Mouse (Mus musculus) fibroblast of lung, adult 2 months (primary cell): Measurements from ENCODE around the gene Sp9.

Experiments used
- DNase-seq: peaks from one replicate; pipeline ENCODE4 v3.0.0-alpha.2; 2011; ENCODE audit warnings: low read depth

Sp9 gene

DNA sequence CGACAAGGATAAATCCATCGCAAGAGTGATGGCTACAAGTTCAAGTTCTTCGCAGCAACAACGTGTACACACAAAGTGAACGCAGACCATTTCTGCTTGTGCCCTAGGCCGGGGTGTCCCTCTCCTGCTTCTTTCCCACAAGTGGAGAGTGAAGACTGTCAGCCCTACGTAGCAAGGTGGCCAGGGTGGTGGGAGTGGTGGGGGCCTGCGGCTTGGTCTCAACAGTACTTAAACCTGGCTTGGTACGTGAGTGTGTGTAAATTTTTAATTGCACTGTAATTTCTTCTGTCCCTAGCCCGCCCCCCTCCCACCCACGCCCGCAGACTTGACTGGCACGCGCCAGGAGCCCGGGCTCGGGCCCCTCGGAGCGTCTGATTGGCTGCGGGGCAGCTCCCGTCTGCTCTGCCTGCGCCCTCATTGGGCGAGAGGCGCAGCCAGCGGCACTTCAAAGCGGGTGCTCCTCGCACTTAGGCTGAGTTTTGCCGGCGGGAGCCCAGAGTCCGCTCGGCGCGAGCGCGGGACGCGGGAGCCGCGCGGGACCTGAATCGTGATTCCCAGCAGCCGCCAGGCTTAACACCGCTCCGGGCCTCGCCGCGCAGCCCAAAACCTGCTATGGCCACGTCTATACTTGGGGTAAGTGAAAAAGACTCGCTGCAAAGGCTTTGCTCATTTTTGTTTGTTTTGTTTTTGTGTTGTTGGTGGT, at the start of gene Sp9:
TSS of gene Sp9 (plus strand) at position 467 of the 703 bp plus-strand sequence.
- DNase-seq, result no peak

DNA sequence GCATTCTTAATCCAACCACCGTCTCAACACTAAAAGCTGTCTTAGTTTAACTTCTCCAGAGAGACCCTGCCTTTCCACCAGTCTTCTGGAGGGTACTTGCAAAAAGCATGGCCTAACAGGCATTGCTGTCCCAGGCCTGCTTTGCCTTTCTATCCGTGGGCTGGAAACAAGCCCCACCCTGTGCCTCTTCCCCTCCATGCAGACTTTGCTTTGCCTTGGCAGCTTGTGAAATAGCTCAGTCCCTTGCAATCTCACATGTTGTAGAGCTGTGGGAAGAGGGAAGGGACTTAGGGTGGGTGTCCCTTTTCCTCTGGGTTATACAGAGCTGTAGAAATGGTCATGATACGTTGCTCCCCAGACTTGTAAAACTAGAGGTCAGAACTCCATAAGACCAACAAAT, 40.6 kb upstream of the Sp9 start:
- DNase-seq, result no peak

DNA sequence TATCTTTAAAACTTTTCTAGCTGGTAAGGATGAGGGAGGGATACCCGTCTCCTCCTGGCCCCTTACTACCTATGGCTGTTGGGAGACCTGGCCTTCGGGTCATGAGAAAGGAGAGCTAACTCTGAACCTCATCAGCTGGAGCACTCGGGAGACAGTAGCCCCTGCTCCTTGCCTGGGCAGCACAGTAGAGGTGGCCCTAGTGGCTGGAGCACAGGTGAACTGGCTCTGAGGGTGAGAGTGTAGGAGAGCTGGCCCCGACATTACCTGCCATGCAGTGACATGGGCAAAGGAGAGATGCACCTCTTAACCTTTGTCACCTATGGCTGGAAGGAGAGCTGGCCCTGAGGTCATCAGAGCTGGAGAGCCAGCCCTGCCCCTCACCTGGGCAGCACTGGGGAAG, 30.4 kb upstream of the Sp9 start:
- DNase-seq, result no peak

DNA sequence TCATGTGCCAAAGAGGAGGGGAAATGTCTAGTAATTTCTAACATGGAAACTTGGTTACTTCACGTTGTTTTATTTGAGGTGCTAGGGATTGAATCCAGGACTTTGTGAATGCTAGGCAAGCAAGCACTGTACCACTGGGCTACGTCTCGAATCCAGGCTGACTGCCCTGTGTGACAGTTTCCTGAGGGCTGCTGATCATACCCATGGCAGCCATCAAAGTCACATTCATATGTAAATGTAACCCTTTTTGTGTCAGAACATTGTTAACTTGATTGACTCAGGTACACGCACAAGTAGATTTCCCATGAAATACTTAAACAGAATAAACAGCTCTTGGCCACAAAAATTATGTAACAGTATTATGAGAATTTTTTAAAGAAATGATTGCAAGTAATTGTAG, 23.0 kb upstream of the Sp9 start:
- DNase-seq, result no peak

DNA sequence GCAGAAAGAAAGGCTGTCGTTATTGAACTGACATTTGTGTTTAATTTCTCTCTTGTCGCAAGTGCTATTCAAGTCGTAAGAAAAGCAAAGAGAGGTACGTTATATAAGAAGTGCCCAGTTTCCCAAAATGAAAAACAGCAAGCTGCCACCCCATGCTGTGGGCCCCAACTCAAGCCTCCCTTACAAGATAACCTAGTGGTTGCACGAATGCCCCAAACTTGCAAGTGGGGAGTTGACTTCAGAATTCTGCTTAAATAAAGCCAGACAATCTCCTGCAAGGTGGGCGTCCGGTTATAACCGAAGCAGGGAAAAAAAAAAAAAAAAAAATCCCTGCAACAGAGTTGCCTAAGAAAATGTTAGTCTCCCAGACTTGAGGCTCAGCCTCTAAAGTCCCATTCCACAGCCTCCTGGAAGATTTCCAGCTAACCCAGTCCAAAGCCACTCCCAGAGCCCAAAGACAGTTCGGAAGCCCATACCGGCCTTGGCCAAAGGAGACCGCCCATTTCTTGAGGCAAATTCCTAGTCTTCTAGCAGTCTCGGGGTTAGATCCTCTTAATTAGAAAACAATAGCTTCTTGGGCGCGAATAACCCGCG, 8.5 kb upstream of the Sp9 start:
- DNase-seq, result no peak

DNA sequence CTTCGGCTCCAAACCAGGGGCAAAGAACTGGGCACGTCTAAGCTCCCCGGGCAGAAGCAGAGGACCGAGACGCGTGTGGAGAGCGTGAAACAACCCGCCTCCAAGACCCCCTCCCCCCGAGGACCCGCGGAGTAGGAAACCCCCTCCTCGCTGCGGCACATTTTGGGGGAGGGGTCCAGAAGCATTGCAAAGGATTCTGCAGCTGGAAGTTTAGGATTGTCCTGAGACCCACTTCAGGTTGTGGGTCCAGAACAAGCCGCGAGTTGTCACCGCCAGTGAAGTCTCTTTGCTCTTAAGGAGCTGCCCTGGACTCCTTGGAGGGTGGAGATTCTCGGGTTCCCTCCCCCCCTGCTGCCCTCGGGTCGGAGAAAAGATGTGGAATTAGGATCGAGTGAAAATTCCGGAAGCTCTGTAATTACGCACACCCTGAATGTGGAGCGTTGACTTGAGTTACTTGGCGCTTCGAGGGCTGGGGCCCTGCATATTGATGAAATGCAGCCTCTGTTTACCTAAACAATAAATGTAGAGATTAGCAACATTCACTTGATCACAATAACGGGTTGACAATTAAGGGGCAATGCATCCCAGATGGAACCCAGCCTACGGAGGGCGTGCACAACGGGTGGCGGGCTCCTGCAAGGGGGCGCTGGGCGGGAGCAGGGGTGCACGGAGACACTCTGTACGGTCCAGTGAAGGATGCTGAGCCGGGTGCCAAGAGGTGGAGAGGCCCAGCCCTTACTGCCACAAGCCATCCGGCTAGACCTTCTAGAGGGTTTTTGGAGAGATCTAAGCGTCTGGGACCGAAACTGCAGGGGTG, 7.7 kb upstream of the Sp9 start:
- no peak for DNase-seq

DNA sequence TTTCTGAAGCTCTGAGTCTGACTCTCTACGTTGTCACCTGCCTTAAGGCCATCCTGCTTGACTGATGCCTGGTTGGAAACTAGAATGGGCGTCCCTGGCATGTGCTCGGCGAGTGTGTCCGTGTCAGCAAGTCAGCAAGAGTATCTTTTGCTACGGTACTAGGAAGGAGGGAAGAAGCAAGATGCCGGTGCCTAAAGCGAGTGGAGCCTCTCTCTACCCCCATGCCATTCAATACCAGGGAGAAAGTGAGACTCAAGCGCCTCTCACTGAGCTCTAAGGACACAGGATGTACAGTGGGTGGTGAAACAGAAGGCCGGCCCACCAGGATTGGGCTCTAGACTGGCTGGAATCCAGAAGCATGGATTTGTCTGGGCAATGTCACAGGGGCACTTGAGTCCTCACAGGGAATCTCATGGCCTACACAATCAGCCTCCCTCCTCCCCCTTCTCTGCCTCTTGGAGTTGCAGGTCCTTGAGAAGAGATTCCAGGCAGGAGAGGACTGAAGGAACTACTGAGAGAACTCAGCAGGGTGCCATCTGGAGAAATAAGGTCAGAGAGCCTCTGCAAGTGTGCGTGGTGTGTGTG, 7.0 kb upstream of the Sp9 start:
- no peak for DNase-seq

DNA sequence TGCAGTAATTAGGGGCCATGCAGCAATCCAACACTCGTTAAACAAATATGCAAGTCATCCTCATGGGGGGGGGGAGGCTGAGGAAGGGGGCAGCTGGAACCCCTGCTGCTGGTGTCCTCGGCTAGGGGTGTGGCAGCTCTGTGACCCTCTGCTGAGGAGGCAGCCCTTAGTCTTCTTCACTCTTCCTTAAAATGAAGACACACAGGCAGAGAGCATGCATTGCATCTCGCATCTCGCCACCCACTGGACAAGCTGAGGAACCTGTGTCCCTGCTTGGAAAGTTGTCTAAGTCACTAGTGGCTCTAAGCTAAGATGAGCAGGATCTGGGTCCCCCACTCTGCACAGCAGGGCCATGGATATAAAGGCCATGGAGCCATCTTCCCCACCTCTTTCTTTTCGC, 5.7 kb upstream of the Sp9 start:
- no peak for DNase-seq

DNA sequence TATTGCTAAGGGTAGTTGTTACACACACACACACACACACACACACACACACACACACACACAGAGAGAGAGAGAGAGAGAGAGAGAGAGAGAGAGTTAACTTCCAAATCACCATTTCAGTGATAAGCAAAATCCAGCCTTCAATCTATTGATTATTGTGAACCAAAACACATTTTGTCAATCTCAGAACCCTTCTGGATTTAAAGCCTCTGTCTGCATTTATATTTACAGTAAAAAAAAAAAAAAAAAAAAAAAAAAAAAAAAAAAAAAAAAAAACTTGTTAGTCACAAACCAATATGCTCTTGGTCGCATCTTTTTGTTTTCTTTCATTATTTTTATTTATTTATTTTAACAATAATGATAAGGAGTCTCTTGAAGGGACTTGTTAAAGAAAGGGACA, 5.1 kb upstream of the Sp9 start:
- no peak for DNase-seq

DNA sequence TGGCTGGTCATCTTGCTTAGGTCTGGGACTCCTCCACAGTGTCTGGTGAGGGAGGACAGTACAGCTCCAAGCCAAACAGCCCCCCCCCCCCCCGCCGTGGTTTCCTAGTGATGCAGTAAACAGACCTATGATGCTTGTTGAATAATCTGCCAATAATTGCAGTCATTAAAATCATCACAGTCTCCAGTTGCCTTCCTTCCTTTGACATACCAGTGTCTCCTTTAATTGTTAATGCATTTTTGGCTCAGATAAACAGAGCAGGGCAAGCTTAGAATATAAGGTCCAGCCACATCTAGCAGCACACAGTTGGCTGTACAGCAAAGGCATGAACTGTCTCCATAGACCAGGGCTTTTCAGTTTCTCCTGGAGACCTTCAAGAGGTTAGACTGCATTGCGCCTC, 4.5 kb upstream of the Sp9 start:
- DNase-seq, result no peak

DNA sequence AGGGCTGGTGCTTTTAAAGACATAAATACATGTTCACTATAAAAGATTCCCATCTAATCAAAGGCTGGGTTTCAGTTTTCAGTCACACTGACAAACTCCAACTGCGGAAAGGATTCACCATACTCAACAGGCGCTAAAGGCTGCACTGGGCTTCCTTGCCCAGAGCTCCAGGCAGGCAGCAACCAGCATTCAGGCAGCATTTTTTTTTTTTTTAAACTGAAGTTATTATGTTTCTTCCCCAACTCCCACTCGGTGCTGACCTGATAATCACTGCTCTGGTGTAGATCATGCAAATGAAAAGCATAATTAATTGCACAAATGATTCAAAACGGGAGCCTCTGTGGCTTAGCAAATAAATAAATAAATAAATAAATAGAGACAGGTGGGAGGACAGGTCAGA, 3.9 kb upstream of the Sp9 start:
- no peak for DNase-seq

DNA sequence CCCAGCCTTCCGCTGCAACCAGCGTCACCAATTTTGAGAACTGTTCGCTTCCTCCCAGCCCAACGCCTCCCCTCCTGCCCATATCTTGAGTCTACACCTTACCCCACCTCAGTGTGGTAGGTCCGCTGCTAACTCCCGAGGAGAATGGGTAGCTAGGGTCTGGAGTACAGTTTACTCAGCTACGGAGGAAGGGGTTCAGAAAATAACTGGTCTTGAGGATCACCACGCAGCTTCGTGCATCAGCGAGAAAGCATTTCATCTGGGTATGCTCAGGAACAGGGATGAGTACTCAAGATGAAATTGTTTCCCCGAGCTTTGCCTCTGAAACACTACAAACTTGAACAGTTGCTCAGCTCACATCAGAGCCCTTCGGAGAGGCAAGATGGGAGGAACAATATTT, 3.4 kb upstream of the Sp9 start:
- DNase-seq, result no peak

DNA sequence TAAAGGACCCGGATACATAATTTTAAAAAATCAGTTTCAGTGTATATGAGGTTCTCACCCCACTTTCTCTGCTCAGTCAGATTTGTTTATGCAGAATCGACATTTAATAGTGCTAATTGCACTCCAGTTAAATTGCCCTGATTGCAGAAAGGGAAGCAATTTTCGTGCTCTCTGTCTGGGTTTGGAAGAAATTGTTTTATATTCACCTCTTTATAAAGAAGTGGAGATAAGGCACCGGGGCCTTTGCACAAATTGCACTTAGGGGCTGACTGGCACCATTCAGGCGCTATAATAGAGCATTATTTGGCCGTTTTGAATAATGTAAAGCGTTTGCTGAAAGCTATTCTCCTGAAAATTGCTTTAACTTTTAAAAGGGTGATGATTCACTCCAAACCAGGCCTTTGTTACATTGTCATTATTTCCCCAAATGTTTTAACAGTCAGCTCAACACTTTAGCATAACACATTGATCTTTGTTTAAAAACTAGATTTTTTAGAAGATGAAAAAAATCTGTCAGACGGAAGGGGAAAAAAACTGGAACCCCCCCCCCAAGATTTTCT, 2.8 kb upstream of the Sp9 start:
- DNase-seq, result no peak

DNA sequence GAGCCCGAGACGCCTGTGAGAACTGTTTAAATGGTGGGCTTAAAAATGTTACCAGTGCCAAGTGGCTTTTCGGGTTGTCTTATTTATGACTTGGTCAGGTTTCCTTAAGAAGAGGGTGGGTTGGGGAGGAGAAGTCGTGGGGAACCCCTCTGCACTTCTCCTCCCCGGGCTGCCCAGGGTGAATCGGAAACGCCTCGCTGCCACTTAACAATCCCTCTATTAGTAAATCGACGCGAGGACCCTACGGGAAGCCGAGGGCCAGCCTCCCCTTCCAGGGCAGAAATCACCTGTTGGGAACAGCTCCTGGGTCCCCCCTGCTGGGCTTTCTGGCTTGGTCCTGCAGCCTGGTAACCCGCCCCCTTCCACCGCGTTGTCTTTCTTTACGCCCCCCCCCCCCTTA, 2.1 kb upstream of the Sp9 start:
- DNase-seq, result no peak

DNA sequence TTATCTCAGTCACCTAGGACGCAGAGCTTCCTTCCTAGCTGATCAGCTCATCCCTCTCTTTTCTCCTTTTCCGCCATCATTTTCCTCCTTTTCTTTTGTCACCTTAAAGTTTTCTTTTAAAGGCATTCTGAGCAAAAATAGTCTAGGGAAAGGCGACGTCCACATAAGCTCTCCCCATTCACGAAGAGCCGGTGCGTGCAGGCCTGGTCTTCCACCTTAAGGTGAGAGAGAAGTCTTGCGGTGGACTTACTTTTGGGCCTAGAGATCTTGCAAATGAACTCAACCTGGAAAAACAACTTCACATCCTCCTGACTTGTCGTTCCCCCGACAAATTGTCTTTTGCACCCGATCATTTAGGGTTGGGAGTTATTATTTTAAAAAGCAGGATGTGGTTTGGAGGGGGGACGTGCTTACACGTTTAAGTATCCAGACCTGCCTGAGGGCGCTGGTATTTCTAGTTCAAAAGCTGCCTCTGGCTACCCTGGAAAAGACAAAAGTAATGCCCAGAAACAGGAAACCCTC, 1.6 kb upstream of the Sp9 start:
- DNase-seq, result no peak

DNA sequence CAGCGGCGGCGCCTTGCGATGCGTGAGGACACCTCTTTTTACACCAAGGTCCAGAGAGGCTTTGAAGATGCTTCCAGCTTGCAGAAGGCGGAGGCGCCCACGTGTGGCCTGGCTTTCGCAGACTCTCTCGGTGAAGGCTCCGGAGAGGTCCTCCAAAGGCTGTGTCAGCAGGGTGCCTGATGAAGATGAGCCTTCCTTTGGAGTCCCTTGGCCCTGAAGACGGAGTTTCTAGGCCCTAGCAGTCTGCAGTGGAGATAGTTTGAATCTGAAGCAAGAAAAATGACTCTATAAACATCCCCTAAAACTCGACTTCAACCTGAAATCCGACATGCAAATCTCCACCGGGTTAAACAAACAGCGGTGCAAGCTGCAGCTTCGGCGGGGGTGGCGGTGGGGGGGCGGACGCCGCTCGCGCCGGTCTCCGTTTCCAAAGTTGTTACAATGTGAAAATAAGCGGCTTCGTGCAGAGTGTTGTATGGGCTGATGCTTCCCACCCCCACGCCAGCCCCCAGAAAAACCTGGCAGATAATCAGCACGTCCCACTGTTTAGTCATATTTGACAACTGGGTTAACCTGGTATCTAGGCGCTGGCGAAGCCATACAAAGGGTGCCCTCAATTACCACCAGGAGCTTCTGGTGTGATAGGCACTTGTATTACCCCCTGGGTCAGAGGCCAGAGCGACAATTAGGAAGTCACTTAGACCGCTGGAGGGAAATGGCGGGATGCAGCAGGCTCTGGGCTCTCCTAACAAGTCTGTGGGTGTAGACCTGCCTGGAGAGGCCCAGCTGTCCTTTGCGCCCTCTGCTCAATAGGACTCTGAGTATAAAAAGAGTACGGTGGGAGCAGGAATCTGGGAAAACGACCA, 899 bp upstream of the Sp9 start:
- DNase-seq, result no peak

DNA sequence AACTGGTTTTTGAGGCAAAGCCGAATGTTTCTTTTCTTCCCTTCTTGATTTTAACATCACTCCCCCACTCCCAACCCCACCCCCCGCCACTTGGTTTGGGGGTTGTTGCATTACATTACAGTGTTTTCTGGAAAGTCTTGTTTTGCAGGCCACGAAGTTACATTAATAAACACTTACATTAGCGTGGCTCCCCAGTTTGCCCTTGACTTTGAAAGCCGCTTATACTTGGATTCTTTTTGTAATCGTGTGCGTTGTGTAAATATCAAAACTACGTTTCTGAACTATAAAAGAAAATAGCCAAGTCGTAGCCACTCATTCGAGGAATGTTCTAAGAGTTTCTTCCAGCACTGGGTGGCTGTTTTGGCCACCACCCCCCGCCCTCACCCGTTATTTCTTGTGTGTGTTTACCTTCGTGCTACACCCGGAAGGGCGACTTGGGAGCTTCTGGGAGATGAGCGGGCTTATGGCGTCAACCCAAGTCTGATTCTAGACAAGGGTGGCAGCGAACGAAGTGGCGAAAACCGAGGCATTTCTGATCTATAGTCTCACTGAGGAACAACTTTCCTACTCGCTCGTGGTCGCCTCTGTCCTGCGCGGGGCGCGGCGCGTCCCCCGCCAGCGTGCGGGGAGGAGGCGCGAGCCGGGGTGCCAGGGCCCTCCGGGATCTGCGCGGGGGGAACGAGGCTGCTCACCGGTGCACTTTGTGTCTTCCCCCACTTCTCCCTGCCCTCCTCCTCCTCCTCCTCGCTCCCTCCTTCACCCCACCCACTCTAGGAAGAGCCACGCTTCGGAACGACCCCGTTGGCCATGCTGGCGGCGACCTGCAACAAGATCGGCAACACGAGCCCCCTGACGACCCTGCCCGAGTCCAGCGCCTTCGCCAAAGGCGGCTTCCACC, 875 bp downstream of the Sp9 start:
- no peak for DNase-seq

DNA sequence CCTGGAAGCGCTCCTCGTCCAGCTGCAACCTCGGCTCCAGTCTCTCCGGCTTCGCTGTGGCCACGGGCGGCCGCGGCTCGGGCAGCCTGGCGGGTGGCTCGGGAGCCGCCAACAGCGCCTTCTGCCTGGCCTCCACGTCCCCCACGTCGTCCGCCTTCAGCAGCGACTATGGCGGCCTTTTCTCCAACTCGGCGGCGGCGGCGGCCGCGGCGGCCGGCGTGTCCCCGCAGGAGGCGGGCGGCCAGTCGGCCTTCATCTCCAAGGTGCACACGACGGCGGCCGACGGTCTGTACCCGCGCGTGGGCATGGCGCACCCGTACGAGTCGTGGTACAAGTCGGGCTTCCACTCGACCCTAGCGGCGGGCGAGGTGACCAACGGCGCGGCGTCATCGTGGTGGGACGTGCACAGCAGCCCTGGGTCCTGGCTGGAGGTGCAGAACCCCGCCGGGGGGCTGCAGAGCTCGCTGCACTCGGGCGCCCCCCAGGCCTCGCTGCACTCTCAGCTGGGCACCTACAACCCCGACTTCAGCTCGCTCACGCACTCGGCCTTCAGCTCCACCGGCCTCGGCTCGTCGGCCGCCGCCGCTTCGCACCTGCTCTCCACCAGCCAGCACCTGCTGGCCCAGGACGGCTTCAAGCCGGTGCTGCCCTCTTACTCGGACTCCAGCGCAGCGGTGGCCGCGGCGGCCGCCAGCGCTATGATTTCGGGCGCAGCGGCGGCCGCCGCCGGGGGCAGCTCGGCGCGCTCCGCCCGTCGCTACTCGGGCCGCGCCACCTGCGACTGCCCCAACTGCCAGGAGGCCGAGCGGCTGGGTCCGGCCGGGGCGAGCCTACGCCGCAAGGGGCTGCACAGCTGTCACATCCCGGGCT, 1.8 kb downstream of the Sp9 start:
- no peak for DNase-seq

DNA sequence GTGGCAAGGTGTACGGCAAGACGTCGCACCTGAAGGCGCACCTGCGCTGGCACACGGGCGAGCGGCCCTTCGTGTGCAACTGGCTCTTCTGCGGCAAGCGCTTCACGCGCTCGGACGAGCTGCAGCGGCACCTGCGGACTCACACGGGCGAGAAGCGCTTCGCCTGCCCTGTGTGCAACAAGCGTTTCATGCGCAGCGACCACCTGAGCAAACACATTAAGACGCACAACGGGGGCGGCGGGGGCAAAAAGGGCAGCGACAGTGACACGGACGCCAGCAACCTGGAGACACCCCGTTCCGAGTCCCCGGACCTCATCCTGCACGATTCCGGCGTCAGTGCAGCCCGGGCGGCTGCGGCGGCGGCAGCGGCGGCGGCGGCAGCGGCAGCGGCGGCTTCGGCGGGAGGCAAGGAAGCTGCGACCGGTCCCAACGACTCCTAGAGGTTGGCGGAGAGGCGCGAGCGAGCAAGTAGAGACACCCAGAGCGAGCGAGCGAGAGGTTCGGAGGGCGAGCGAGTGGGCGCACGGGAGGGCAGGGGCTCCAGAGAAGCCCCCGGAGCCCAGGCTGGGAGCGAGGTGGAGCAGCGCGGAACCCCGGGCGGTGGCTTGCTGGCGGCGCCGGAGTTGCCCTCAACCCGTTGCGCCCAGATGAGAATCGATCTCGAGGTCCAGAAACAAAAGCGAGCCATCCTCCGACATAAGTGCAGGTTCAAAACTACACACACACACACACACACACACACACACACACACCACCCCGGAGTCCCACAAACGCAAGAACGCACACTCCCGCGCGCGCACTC, 2.6 kb downstream of the Sp9 start:
- no peak for DNase-seq
